Mouse (Mus musculus): ENCODE data around the gene Pga5.

Gene Pga5

DNA sequence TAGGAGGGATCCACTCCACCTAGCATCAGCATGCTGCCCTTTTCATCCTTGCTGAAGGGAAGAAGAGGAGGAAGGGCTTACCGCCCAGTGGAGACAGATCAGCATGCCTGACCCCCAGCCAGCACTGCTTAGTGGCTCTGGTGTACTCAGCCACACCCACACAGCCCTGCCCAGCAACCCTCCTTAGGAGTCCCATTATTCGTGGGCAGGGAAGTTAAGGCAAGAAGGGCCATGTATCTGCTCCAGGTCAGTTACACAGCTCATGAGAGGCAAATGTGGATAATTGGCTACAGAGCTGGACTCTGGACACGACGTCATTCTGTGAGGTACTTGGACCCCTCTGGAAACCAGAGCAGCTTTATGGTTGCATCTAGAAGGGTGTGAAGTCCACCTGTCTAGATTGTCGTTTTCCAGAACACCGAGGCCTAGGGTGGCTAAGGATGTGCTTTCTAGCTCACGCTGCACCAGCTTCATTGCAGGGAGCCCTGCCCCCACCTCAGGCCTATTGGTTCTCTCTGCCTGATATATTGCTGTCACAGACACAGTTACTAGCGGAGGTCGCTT is 5.9 kb downstream of the Pga5 start:
- CTCF ChIA-PET: no interaction called here

DNA sequence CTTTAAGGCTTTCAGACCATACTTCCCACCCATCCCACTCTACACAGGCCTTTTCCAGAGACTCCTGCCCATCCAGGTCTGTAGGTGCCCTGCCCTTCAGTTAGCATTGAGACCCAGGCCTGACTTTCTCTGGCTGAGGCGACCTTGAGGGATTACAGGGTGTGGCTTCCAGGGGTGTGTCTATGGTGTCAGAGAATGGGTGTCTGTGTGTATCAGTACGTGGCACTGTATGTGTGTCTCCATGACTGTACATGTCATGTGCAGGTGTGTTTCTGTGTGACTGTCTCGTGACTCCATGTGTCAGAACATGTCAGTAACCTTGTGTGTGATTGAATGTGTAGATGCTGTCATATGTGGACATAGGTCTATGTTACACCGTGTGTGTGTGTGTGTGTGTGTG is 6.6 kb downstream of the Pga5 start:
- CTCF ChIA-PET: no interaction called here

DNA sequence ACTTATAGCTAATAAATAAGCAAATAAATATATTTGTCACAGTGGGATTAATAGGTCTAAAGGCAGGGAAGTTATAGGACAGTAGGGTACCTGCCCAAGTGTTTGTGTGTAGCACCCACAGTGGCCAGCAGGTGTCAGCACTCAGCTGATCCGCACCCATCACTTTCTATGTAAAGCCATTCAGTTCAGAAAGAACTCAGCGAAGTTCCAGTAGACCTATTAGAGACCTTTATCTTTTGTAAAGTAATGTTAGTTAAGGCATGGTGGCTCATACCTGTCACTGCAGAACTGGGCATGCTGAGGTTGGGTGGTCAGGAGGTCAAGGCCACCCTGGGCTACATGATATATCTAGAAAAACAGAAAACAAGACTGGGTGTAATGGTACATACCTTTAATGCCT is 12.4 kb downstream of the Pga5 start:
- CTCF ChIA-PET: interaction anchor here (0.9 kb wide), 1 partner anchor 13 kb away, joined by 5 read pairs; no protein-coding TSS in a partner anchor

DNA sequence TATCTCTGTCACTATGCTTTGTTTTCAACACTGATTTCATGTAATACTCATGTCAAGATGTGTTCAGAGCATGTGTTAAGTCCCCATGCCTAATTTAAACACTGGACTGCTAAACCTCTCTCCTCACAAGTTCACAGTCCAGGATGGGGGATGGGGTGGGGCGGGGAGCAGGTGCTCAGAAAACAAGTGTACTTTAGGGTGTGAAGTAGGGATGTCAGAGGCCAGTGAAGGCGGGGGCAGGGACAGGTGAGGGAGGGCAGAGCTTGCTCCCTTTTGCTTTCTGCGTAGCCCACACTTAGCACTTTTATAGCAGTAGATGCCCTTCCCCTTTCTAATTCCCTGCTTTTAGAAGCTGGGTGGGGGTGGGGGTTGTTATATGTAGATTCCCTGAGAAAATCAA is 12.8 kb downstream of the Pga5 start:
- CTCF ChIA-PET: interaction anchor here (0.6 to 0.9 kb wide), 3 partner anchors 10 to 28 kb away, joined by 3 to 5 read pairs (median 5); no protein-coding TSS in a partner anchor

DNA sequence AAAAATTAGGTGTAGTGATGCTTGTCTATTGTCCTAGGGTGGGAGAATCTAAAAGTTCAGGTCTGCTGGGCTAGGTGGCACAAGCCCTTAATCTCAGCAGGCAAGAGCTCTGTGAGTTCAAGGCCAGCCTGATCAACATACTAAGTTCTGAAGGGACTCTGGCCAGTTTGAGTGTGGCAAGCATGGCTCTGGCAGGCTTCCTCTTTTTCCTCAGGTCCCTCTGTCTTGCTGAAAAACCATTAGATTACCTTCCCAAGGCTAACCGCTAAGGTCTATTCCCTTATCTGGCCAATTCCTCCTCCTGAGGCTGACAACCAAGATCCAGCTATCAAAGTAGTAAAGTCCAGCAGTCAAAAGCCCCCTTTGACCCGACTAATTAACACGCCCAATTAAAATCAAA is 15.2 kb downstream of the Pga5 start:
- CTCF ChIA-PET: interaction anchor here (1.1 kb wide), 1 partner anchor 8 kb away, joined by 3 read pairs; no protein-coding TSS in a partner anchor

DNA sequence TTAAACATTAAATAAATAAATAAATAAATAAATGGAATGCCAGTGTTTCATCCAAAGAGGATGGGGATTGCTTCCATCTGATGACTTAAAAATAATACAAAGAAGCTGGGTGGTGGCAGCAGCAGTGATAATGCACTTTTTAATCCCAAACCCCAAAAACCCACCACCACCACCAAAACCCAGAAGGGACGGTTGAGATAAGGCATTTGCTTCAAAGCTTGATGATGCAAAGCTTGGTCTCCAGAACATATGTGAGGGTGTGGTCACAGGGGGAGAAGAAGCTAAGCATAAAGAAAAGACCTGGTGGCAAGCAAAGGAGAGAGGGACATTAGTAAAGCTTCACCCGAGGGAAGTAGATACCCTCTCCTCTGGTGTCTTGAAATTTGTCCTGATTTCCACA is 16.0 kb downstream of the Pga5 start:
- CTCF ChIA-PET: interaction anchor here (0.7 kb wide), 1 partner anchor 31 kb away, joined by 3 read pairs; no protein-coding TSS in a partner anchor

DNA sequence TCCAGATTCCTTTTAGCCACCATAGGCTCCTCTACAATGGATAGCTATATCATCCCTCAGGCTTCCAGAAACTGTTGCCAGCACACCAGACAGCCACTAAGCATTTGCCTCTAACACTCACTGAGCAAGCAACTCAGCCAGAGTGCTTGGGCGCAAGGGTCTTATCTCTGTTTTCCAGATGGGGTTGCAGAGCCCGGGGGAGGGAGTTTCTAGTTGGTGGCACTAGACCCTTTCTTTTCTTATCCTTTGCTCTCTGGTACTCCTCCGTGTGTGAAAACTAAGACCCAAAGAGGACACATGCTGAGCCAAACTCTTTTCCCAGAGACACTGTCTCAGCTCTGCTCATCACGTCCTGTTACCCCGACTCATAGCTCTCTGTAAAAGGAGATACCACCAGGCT is 16.5 kb downstream of the Pga5 start:
- CTCF ChIA-PET: interaction anchor here (0.7 kb wide), 1 partner anchor 32 kb away, joined by 3 read pairs; no protein-coding TSS in a partner anchor

DNA sequence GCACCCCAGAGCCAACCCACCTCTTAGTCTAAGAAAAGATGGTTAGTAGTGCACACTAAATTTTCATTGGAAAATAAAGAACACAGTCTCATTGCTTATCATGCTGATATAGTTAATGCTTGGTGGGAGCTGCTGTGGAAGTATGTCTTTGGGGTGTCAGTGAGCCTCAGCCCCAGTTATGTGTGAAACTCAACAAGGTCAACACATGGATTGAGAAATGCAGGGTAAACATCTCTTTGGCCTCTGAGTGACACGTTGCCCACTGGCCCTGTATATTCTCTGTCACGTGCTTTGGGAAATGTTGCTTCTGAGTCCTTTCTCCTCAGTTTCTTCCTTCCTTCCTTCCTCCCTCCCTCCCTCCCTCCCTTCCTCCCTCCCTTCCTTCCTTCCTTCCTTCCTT is 19.5 kb downstream of the Pga5 start:
- CTCF ChIA-PET: interaction anchor here (0.7 kb wide), 1 partner anchor 95 kb away, joined by 24 read pairs; no protein-coding TSS in a partner anchor

DNA sequence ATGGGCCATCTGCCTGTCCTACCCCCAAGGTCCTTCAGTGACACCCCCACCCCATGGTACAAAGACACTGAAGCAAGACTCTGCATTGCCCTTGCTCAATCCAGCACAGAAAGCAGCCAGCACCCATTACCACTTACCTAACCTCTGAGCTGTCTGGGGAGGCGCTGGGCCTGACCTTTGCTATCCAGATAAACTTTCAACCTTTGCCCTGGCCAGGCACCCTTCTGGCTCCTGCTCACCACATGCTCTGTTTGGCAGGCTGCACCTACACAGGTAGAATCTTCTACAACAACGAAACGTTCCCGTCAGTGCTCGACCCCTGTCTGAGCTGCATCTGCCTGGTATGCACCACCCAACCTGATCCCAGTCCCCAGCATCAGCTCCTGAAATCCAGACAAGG is 20.1 kb downstream of the Pga5 start:
- CTCF ChIA-PET: no interaction called here

DNA sequence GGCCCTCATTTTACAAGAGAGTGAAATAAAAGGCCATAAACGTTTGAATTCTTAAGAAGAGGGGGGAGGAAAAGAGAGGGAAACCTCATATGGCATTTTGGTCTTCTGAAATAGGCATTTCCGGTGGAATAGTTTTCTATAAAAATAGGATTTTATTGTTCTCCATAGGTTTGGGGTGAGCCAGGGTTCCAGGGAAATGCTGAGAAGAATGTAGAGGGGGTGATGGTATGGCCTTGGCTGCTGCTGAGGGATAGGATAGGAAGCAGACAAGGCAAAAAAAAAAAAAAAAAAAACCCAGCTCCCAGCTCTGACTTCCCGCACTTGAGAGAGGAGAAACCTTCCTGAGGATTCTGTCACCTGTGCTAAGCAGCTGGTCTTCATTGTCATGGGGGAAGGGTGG is 21.8 kb downstream of the Pga5 start:
- CTCF ChIA-PET: no interaction called here

DNA sequence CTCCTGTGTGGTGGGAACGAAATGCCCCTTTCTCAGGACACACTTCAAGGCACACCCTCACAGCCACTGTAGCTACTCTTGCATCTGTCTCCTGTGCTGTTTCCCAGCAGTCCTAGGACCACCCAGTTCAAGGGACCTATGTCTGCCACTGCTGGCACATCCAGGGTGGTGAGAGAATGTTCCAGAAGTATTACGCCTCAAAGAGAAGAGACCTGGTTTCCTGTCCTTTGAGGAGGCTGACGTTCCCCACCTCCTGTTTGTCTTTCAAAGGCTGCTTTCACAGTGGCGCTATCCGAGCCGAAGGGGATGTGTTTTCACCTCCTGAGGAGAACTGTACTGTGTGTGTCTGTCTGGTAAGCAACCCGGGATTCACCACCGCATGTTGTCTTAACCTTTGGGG is 29.7 kb downstream of the Pga5 start:
- CTCF ChIA-PET: no interaction called here

DNA sequence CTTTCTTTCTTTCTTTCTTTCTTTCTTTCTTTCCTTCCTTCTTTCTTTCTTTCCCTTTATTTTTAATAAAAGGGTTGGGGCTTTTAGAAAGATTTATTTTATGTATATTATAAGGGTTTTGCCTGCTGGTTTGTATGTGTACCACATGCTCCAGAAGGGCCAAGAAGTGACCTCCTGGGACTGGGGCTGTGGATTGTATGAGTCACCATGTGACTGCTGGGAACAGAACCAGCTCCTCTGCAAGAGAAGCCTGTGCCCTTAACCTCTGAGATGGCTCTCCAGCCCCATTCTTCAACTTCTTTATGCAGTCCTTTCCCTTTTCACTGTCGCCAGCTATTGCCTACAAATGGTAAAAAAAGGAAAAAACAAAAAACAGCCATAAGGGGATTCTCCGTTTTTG is 32.3 kb downstream of the Pga5 start:
- CTCF ChIA-PET: interaction anchor here (0.7 kb wide), 1 partner anchor 249 kb away, joined by 3 read pairs; no protein-coding TSS in a partner anchor

DNA sequence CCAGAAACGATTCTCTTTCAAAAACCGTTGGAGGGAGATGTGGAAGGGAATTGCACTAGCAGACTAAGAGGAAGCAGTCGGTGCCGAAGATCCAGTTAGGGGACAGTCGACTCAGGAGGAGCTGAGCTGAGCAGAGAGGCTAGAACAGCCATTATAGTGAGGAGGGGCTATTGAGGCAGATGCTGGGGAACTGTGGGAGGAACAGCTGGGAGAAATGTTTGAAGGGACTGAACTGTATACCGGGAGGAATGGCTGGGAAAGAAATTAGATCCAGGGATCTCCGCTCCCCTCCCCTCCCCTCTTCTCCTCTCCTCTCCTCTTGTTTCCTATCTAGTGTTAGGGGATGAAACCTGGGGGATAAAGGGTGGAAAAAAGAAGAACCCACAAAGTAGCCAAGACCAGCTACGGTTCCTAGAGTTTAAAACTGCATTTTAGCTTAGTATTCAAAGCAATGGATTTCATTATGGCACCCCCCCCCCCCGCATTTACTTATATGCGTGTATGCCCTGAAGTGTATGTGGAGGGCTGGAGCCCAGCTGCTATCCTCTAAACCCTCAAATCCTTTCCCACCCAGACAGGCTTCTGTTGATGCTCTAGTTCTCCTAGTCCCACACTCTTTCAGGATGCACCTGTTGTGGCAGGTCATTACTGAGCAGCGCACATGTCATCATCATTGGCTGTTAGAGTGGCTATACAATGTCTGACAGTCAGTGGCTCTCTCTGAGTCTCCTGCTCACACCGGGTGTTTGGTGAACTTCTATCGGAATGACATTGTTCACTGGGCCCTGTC is 37.1 kb downstream of the Pga5 start:
- CTCF ChIA-PET: no interaction called here

DNA sequence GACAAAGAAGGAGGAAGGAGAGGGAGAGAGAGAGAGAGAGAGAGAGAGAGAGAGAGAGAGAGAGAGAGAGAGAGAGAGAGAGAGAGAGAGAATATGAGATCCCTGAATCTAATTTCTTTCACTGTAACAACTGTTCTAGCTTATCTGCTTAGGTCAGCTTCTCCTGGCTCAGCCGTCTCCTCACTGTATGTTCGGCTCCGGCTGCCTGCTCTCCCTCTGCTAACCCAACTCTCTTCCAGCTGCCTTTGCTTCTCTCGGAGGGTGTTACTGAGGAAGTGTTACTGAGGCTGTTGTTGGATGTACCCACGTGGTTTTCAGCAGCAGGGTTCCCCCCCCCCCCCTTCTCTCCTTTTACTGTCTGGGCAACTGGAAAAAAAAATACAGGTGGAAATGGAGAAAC is 37.8 kb downstream of the Pga5 start:
- CTCF ChIA-PET: no interaction called here

DNA sequence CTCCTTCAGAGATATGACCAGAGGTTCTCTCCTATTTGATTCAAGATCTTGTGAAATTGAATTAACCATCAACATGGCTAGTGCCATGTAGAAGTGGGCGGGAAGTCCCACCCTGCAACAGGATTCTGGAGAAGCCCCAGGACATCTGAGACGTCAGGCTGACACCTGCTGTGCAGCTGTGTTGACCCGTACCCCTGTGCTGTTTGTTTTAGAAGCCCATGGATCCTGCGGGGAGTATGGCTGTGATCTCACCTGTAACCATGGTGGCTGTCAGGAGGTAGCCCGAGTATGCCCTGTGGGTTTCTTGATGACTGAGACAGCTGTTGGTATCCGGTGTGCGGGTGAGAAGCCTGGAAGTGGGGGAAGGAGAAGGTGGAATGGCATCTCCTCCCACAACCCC is 40.0 kb downstream of the Pga5 start:
- CTCF ChIA-PET: no interaction called here

DNA sequence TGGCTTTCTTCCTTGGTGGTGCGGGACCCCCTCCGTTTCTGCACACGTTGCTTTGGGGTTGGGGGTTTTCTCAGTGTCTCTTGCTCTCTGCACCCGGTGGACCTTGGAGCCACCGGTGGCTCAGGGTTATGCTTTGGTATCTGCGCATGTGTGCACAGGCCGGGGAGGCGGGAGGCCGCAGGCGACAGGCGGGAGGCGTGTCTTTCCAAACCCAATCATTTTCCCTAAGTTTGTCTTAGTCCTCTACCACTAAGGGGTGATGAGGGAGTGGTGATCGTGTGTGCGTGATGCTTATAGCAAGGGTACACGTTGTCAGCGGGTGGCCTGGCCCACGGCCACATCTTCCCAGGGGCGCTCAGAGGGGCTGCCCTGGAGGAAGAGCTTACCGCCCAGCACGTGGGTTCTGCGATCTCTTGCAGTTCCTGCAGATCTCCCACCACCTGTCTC is 43.0 kb downstream of the Pga5 start:
- CTCF ChIA-PET: no interaction called here

DNA sequence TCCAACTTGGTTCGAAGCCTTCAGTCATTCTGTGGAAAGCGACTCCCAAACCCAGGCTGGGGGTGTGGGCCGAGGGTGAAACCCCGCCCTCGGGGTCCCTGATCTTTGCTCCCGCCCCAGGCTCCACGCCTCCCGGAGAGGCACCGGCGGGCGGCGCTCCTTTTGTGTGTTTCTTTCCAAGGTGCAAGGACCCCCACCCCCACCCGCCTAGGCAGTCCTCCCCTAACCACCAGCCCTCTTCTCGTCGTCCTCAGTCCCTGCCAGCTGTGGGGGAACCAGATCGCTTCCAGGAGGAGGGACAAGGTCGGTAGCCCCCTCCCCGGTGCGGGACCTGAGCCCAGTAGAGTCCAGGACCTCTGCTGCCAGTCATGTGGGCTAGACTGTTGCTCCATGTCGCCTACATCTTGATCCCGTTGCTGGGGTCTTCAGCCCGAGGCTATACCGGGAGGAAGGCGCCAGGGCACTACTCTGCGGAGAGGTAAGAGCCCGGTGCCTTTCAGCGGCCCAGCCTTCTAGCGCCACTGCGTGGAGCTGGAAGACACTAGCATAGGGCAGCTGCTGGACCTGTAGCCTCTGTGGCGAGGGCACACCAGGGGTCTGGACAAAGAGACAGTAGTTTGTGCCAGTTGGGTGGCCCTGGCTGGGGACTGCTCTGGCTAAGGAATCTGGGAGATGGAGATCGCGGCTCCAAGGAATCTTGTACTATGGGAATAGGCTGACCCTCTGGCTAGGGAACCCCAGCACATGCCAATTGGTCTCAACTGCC is 43.6 kb downstream of the Pga5 start, which contains the start of gene Vwce:
TSS of gene Vwce (plus strand) at position 108 of the 766 bp plus-strand sequence.
- CTCF ChIA-PET: no interaction called here

Measured in spleen, embryonic (tissue).